Mouse (Mus musculus): ENCODE measurements around the gene Spg21. TPM values are rescaled to one million over a fixed set of nuclear protein-coding genes. Genes with fewer than 3 reads are reported as not detected.

Gene Spg21
- total RNA-seq, 1 experiment from 2014 or later = 55.6 TPM

DNA sequence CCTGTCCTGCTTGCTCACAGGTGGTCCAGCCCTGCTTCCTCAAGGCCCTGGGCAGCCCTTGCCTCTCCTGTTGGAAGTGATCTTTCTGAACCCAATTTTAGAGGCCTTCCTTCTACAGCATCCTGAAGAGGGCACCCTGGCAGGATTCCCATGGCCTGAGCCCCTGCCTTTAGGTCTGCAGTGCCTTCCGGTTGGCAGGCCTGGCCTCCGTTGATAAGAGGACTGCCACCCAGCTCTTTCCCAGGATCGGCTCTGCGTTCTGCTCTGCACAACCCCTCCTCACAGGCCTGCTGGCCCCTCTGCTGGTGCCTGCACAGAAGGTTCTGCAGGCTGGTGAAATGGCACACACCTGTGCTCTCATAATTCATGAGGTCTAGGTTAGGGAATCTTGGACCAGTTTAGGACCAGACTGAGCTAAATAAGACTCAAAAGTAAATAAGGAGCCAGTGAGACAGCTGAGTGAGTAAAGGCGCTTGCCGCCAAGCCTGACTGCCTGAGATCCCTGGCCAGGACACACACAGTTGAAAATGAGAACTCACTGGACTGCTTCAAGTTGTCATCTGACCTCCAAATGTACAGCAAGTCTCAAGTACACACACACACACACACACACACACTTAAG is 67.8 kb downstream of the Spg21 start:
- no peak for ATAC-seq (replicated peaks; ENCODE audit: insufficient number of reproducible peaks, low FRiP score, low TSS enrichment, poor library complexity, severe bottlenecking)

DNA sequence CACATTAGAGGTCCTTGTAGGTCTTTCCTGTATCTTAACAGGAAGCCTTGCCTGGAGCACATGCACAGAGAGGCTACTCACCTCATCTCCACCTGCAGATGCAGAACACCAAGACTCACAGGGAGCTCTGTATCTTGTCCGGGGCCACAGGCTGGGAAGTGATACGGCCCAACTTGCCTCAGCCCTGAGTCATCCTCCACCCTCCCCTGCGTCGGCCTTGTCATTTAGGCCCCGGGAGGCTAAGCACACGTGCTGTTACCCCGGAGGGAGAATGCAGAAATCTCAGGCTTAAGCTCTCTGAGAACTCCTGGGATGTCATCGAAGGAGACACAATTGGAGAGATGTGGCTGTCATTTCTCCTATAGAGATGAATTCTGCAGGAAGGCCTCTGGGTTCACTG is 68.9 kb downstream of the Spg21 start:
- 0 out of 2 replicates have a peak, but pooled peaks have one; percentile 19 for ATAC-seq (replicated peaks; ENCODE audit: insufficient number of reproducible peaks, low FRiP score, low TSS enrichment, poor library complexity, severe bottlenecking)

DNA sequence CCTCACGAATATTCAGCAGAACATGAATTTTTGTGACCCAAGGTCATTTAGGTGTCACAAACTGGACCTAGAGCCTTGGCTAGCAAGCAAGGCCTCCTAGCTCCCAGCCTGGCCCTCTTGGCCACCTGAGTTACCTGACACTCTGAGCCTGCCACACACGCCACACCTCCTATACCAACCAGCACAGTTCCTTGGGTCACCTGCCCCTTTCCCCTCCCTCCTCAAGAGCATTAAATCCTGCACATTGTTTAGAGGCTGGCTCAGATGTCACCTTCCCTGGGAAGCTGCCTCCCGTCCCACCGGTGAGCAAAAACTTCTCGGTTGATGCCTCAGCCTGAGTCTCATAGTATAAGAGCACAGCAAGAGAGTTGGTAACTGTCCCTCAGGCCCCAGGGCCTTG is 70.5 kb downstream of the Spg21 start:
- no peak for ATAC-seq (replicated peaks; ENCODE audit: insufficient number of reproducible peaks, low FRiP score, low TSS enrichment, poor library complexity, severe bottlenecking)

DNA sequence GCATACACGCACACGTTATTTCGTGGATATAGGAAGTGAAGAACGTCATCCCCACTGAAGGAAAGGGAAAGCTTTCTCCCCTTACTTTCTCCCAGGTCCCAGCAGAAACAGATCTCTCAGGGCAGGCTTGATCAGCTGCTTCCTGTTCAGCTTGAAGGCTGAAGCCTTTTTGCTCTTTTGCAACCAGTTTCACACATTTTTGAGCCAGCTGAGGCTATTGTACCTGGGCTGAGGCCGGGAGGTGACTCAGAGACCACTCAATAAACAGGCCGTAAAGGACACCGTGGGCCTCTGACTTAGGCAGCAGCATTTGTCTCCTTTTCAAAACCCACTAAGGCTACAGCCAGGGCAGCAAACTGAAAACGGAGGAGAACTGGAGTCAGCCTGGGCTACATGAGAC is 72.2 kb downstream of the Spg21 start:
- ATAC-seq (replicated peaks; ENCODE audit: insufficient number of reproducible peaks, low FRiP score, low TSS enrichment, poor library complexity, severe bottlenecking) = no peak

DNA sequence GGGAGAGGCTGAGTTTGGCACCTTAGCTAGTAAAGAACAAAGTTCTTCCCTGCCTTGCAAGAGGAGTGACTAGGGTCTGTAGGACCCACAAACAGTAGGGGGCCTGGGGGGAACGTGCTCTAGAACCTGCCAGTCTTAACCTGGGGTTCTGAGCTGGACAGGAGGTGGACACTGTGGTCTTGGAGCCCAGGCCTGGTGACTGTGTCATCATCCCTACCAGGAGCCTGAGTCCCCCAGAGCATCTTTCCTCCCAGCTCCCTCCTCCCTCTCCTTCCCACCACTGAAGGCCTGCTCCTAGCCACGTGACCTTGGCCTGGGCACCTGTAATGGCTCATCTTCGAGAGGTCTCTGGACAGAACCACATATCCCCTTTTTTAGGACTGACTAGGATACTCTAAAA is 73.4 kb downstream of the Spg21 start:
- ATAC-seq (replicated peaks; ENCODE audit: insufficient number of reproducible peaks, low FRiP score, low TSS enrichment, poor library complexity, severe bottlenecking) = no peak

DNA sequence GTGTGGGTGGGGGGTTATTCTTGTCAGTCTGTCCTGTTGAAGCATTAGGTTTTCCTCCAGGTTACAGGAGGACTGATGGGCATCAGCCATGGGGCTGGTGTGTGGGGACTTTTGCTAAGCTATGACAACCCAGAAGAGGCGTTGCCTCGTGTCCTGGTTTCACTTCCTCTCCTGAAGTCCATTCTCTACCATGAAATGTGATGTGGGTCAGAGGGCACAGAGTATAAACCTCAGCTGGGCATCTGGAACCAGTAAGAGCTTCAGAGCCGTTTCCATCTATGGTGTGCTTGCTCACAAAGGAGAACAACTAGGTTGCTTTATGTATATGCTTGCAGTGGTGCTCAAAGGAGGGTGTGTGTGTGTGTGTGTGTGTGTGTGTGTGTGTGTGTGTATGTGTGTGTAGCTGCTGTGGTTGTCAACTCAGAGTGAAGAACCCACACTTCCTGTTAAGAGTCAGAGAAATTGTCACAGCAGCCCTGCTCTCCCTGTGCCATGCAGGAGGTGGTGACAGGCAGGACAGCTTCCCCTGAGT is 74.5 kb downstream of the Spg21 start:
- peak; percentile 77 for ATAC-seq (replicated peaks; ENCODE audit: insufficient number of reproducible peaks, low FRiP score, low TSS enrichment, poor library complexity, severe bottlenecking)

DNA sequence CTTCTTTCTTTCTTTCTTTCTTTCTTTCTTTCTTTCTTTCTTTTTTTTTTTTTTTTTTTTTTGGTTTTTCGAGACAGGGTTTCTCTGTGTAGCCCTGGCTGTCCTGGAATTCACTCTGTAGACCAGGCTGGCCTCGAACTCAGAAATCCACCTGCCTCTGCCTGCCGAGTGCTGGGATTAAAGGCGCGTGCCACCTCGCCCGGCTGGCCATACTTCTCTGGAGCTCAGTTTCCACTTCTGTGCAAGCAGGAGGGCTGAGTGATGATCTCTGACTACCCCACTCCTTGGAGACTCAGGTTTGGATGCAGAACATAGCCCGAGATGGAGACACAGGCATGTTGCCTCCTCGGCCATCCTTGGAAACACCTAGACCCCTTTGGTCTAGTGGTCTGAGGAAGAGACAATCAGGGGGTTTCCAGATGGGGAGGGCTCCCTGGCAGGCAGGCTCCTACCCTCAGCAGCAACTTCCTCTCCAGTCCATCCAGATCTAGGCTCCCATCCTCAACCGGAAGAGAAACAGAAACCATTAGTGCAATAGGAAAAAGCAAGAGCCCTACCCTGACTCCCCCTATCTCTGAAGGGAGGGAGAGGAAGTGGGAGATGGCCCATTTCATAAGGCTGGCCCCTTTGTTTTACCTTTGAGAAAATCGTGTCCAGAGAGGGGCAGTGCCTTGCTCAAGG is 75.2 kb downstream of the Spg21 start:
- peak; percentile 52 for ATAC-seq (replicated peaks; ENCODE audit: insufficient number of reproducible peaks, low FRiP score, low TSS enrichment, poor library complexity, severe bottlenecking)

DNA sequence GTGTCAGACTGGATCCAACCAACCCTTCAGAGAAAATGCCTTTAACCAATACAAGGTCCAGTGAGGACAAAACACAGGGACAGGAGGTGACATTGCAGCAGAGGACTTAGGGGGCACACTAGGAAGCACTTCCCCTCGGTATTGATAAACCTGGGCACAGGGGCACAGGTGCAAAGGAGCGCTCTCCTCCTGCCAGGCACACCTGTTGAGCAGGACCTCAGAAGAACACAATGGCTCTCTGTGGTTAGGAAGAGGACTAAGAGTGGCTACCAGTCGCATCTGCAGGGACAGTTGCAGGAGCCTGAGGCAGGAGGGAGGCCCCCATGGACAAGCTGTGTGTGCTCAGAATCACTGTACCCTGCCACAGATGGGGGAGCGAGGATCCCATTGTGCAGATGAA is 75.7 kb downstream of the Spg21 start:
- ATAC-seq (replicated peaks; ENCODE audit: insufficient number of reproducible peaks, low FRiP score, low TSS enrichment, poor library complexity, severe bottlenecking) = no peak

Other genes starting within 250 kb of the Spg21 start
- gene Cilp, start 195.8 kb upstream of the Spg21 start, total RNA-seq (2017) = not detected in 3 replicates
- 38.0 to 44.2 TPM (median 39.6 TPM) in 3 replicates for gene Clpx, start 166.7 kb upstream of the Spg21 start, total RNA-seq (2017)
- gene Pdcd7, start 114.8 kb upstream of the Spg21 start, total RNA-seq (2017) = 16.3 to 44.7 TPM (median 24.6 TPM) in 3 replicates
- not detected in 3 replicates for gene Ubap1l, start 99.9 kb upstream of the Spg21 start, total RNA-seq (2017)
- gene Kbtbd13, start 69.3 kb upstream of the Spg21 start, total RNA-seq (2017) = 0.29 TPM in 1 of 3 replicates, not detected in the others
- 0.95 to 15.8 TPM (median 4.8 TPM) in 3 replicates for gene Rasl12, start 62.4 kb upstream of the Spg21 start, total RNA-seq (2017)
- gene Slc51b, start 38.0 kb upstream of the Spg21 start, total RNA-seq (2017) = not detected in 3 replicates
- 11.0 to 16.0 TPM (median 14.8 TPM) in 3 replicates for gene Mtfmt, start 25.2 kb upstream of the Spg21 start, total RNA-seq (2017)
- gene Ankdd1a, start 59.2 kb downstream of the Spg21 start, total RNA-seq (2017) = 3.5 to 6.1 TPM (median 3.8 TPM) in 3 replicates
- 103 to 136 TPM (median 112 TPM) in 3 replicates for gene Plekho2, start 119.1 kb downstream of the Spg21 start, total RNA-seq (2017)
- 0.21 TPM in 1 of 3 replicates, not detected in the others for gene Pif1, start 126.2 kb downstream of the Spg21 start, total RNA-seq (2017)
- gene Rbpms2, start 168.7 kb downstream of the Spg21 start, total RNA-seq (2017) = 0.48 to 4.1 TPM (median 0.53 TPM) in 3 replicates
- 72.0 to 107 TPM (median 78.2 TPM) in 3 replicates for gene Oaz2, start 207.1 kb downstream of the Spg21 start, total RNA-seq (2017)

All from monocyte, adult 5-6 weeks (primary cell).